Mouse (Mus musculus) ES-CJ7 (cell line): ENCODE data around the gene Dglucy.

Source experiments
- DNase-seq: peaks from one replicate; pipeline ENCODE4 v3.0.0; 2011; ENCODE audit warnings: low read depth, low spot score

Dglucy gene

DNA sequence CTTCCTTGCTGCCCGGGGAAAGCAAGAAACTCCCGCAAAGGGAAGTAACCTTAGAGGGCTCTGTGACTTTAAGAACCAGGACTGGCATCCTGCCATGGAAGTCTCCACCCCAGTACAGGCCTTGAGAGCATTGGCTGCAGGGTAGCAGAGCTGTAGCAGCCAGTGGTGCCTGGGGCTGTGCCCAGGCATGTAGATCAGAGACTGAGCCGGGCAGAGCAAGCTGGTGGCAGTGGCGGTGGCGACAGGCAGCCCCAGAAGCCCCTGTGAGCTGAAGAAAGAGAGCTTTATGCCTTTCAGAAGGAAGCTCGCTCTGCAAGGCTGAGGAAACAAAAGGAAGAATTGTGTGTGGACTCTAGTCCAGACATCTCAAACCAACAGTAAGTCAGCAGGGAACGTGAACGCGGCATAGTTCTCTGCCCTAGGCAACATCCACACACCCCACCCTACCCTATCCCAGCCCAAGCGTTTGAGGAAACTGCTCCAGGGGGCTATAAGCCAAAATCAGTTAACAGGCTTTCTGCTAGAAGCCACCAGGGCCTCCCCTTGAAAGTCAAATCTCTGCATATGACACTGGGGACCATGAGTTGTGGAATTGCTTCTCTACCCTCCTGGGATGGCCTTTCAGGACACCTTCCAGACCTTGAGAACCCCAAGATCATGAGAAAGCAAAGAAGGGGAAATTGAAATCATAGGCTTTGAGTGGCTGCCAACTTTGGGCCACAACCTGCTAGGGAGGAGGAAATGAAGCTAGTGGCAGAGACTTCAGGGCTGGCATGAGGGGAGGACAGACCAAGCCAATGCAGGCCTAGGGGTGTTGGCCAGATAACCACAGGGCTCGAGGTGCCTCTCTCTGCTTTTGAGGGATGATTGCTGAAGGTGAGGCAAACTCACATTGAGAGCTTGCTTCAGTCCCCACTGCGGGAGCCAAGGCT is at the start of gene Dglucy:
Gene Dglucy (plus strand): TSS at position 124 of the 932 bp plus-strand sequence.
- DNase-seq = peak; percentile 49

DNA sequence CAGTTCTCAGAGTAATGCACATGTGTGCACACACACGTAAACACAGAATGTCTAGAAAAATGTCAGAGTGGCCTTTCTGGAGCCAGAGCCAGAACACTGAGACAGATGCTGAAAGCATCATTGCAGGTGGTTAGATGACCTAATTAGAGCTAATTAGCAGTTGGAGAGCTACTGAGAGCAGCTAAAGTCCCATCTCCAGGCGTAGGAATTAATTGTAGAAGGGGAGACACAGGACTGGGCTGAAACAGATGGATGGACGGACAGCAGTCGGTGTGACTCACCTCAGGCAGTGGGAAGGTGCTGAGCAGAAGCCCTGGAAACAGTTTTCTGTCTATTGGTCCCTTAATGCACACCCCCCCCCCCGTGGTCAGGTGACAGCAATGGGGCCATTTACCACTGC is 43.7 kb upstream of the Dglucy start:
- no peak for DNase-seq

DNA sequence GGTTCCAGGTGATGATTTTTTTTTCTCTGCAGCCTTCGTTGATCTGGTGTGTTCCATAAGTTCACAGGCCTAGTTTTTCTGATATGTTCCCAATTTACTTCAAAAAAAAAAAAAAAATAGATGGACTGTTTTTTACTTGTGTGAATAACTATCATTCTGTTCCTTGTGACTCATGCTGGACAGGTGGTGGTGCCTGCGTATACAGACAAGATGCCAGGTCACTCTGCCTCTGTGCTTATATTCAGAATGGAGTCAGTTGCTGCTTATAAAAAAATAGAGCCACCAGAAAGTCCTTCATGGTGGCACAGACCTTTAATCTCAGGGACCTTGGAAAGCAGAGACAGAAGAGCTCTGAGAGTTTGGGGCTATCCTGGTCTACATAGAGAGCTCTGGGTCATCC is 43.3 kb upstream of the Dglucy start:
- DNase-seq = no peak

DNA sequence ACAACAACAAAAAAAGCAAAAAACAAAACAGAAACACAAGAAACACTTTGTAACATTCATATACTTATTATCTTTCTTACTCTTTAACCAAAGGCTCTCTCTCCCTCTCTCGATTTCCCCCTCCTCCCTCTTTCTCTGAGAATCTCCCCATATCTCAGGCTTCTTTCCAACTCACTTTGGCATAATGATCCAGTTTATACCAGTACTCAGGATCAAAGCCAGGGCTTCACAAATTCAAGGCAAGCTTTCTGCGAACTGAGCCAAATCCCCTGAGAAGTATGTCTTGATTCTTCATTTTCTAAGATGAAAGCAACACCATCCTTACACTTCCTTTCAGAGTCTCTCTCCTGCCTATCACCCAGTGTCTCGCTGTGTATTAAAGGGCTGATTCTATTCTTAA is 40.4 kb upstream of the Dglucy start:
- no peak for DNase-seq

DNA sequence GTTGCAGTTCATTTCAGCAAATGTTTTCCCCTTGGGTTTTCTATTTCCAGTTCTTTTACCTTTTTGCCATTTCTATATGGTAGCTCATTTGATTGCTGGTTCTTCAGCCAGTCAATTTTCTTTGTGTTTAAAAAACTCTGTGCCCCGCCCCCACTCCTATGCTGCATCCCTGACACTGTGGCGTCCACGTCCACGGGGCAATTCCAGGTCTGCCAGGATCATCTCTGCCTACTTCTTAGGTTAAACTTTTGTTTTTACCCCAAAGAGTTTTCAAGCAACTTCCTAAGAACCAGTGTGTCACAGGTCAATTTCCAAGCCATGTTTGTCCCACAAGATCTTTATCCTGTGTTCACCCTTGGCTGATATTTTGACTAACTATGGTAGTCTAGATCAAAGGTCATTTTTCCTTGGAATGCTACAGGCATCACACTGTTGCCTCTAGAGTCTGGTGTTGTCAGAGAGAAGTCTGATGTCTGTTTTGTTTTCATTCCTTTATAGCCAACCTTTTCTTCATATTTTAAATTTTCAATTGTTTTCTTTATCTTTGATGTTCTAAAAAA is 39.8 kb upstream of the Dglucy start:
- no peak for DNase-seq

DNA sequence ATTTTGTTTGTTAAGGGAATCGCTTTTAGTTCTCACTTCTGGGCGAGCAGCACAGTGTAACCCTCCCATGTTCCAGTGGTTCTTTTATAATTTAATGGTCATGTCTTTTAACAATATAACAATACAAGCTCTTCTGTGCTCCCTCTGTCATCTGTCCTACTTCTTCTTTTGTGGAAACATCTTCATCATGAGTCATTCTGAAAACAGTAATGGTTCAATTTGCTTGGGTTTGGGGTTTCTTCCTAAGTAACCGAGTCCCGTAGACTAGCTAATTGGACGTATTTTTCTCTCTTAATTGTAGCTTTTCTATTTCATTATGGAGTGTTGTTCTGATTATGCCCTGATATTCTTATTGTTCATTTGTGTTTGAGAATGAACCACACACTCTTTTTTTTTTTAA is 38.5 kb upstream of the Dglucy start:
- DNase-seq = no peak

DNA sequence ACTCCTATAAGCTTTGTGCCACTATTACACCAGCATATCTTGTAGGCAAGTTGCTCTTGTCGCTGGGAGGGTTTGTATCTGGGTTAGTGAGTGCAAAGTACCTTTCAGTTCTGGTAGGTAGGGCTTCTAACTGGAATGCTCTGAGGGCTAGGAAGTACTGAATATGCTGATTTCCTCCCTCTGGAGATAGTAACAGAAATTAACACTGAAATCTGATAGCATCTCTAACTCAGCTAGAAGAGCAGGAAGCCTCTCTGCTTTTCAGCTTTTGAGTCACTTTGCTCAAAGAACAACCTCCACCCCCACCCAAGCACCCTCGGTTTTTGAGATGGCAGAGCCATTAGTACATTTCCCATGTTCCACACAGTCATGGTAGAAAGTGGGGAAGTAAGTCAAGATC is 36.4 kb upstream of the Dglucy start:
- DNase-seq = no peak

DNA sequence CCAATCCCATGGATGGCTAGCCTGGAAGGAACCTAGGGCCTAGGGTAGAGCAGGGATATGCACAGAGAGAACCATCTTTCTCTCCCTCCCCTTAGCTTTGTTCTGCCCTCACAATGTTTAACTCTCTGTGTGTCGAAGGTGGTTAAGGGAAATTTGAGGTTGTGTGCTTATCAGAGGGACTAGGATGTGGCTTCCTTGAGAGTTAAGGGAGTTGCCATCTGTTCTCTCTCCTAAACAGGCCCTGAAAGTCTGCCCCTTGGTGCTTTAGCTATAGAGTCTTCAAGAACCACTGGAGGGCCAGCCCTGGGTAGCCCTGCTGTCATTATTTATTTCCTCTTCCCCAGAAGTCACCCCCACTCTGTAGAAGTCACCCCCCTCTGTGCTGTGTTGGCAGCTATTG is 25.9 kb upstream of the Dglucy start:
- DNase-seq = no peak

DNA sequence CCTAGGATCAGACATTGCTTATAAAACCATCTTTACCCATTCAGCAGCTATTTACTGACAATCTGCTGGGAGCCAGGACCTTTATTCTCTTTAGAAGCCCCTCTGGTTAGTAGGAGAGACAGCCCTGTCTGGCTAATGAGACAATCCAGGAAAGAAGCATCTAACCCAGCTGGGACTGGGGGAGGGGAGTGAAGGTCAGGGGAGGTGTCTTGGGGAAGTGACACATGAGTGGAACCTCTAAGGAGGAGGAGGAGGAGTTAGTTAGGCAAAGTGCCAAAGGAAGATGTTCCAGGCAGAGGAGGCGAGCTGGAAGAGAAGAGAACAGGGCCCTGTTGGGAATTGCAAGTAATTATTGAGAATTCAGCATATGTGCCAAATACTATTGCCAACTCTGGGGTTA is 25.1 kb upstream of the Dglucy start:
- no peak for DNase-seq

DNA sequence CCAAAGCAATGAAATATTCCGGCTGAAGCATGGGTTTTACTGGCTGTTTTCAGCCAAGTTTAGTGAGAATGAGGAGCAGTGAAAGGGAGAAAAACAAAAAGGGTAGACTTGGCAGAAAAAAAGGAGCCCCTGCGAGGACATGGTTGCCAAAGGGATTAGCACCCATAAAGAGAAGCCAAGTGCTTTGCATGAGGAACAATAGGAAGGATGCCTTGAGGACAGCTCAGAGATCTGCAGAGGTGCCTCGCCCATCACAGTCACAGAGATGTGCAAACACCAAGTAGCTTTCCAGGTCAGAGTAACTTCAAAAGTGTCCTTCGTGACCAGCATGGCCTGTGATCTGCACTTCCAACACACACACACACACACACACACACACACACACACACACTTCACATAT is 21.4 kb upstream of the Dglucy start:
- DNase-seq = peak; percentile 47

DNA sequence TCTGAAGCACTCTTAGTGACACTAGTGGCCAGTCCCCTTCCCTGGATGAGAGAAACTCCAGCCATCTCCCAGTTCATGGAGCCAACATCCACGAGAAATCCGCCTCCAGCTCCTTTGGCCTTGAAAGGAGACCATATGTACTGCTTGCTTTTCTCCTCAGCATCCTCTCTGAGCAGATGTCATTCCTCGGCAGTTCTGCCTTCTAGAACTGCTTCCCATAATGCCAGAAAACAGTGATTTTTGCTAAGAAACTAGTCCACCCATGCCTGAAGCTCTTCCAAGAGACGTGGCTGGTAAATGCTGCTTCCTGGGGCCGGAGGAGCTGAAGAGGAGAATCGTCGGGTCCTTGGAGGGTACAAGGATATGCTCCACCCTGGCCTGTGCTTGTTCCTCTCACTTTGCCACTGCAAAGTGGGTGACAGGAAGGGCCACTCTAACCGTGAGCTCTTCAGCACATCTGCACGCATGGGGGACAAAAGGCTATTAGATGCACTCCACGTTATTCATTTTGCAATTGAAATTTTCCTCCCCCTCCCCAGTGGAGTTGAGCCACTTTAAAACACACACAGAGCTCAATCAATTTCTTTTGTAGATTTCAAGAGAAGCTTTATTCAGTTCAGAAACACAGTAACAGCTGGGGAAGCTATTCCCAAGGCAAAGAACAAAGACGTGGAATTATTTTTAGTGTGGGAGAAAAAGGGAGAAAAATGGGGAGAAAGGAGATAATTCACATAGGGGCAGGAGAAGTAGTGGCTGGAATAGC is 16.0 kb upstream of the Dglucy start:
- no peak for DNase-seq

DNA sequence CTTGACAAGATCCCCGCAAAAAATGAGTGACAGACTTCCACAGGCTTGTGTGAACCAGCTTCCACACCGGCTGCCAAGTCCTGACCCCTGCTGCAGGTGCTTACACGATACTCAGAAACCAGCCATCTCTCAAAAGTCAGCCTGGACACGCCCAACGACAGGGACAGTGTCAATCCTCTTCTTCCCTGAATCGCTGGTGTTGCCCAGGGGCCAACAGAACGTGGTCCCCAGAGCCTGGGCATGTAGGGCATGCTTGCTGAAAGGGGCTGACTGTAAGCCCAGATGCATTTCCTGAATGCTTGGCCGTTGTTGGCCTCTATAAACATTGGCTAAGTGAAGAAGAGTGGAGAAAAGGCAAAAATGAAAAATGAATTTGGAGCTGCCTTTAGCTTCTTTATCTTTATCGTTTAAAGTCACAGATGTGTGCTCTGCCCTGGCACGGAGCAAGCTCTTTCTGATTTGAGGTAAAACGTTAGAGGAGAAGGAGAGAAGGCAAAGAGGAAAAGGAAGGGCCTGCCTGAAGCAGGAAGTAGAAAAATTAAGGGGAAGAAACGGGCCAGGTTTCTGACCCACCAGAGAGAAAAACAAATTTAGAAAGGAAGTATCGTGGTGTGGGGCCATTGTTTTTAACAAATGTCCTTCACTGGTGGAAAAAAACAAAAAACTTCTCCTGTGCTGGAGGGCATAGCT is 14.4 kb upstream of the Dglucy start:
- DNase-seq = no peak

DNA sequence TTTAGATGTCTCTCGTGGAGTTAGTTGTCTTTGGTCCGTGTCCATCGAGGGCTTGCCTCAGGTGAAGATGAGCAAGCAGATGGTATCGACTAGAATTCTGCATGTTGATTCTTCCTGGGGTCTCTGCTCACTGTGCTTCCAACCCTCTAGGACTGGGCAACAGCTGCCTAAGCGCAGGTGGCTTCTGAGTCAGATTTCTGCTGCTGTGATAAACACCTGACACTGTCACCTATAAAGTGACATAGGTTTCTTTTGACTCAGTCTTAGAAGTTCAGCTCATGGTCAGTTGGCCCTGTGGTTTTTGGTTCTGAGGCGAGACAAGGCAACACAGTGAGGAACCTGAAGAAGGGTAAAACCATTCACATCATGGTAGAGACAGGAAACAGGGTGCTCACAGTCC is 9.0 kb upstream of the Dglucy start:
- DNase-seq = no peak

DNA sequence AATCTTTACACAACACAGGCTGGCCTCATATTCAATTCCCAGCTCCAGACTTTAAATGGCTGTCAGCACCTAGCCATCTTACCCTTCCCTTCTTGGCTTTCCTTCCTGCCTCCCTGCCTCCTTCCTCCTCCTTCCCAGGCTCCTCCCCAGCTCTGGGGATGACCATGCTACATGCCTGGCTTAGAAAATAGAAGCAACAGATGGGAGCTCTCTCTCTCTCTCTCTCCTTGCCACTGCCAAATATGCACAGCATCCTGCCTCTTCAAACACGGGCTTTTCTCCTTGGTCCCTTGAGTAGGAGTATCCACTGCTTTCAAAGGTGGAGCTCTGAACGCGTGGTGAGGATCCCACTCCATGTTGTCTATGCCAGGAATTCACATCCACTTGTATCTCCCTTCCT is 8.1 kb upstream of the Dglucy start:
- no peak for DNase-seq

DNA sequence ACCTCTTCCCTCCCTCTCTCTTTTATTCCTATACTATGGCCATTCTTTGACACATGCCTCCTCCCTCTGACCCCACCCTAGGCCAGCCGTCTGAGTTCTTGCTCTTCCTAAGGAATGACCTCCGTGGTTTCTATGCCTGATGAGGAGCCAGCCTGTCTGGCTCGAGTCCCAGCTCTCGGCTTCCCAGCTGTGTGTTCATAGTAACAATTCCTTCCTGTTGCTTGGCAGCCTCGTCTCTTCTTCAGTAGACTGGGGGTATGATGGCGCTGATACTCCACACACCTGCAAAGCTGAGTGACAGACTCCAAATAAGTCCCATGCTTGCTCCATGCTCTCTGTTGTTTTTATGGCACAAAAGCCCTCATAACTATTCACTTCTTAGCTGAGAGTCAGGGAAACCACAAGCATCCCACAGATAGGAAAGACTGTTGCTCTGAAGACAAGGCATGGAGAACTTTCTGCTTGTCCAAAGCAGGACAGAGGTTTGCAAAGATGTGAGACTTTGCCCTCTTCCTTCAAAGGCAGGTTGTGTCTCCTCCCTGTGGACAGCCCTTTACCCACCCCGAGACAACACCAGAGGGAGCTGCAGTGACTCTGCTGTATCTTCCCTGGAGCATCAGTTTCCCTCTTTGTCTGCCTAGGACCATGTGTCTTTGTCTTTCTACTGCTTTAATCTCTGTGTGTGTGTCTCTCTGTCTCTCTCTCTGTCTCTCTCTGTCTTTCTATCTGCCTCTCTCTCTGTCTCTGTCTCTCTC is 6.5 kb upstream of the Dglucy start:
- peak; percentile 12 for DNase-seq

DNA sequence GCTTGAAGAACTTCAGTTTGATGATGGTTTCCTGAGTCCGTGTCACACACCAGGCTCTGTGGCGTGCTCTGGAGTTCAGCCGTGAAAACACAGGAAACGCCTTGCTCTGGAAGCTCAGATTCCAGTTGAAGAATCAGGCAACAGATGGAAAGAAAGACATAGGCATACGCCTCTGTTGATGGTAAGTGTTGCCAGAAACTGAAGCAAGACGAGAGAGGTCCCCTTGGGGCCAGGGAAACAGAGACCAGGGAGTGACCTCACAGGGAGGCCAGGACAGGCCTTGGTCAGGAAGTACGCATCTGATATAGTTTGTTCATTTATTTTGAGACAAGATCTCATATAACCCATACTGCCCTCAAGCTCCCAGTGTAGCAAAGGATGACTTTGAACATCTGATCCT is 4.1 kb upstream of the Dglucy start:
- no peak for DNase-seq

DNA sequence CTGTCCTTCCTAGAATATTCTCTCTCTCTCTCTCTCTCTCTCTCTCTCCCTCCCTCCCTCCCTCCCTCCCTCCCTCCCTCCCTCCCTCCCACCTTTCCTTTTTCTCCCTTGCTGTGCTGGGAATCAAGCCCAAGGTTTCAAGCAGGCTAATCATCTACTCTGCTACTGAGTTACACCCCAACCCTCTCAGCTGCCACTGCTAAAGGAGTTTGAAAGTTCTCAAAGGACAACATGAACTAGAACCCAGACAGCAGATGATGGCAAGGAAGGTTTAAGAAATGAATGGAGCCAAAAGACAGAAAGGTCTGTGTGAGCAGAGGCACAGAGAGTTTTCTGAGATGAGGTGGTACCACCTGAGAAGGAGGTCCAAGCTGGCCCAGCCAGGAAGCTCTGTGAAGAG is 3.6 kb upstream of the Dglucy start:
- no peak for DNase-seq

DNA sequence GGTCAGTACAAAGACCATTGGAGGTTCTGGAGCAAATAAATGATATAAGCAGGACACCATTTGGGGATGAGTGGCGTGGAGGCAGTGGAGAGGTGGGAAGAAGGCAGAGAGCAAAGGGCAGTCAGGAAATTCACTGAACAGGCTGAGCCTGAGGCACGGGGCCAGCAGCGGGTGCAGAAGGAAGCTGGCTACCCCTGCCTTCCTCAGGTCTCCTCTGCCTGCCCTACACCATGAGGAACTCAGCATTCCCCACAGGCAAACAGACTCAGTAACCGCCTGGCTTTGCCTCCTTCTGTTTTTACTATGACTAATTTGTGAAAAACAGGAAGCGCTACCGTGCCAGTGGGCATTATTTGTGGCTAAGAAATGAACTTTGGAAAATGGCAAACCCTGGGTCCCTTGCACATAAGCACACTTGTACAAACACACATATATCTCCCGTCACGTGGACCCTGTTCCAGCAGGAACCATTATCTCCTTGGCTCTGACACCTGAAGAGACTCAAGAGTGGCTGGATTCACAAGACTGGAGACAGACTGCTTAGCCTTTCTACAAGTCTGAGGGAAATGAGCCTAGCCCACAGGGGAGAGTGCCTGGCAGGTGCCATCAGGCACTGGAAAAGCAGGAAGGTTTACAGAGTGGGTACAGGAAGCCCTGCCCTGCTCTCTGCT is 2.8 kb upstream of the Dglucy start:
- no peak for DNase-seq

DNA sequence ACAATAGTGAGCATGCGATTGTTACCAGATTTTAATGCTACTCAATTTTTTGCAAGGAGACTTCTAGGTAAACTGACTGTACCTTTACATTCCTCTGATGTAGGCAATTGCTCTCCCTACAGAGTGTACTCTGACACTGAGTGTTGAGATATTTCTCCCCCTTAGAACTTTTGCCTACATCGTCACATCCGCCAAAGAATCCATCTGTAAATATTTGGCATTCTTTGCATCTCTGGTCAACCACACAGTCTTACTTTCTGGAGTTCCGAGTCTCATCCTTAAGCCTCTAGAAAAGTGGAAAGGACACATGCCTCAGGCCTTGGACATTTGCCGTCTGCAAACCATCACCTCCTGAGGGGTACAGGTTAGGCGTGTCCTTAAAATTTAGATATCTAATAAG is 1.9 kb upstream of the Dglucy start:
- no peak for DNase-seq

DNA sequence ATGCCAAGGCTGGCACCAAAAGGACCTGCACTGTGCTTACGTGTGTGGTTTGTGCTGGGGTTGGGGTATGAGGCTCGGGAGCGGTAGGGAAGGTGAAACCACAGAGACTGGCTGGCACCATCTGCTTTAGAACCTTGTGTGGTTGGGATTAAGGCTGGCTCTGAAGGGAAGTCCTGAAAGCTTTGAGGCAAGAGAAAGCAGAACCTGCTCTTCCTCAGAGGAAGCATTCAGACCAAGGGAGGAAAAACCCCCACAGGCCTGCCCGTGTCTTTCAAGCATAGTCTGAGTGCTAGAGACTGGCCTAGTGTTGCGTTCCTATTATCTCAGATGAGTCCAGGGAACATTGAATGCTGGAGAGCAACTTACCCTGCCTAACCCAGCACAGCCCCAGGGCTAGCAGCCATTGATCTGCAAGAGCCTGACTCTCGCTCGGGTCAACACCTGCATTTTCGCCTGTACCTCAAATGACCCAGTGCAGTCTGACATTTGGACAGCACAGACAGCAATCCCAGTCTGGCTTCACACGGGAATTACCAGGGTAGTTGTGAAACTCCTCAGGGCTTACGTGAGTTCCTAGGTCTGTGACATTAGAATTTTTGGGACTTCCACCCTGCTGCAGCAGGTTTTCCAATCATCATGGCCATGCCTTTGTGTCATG is 452 bp upstream of the Dglucy start:
- no peak for DNase-seq
